Mouse (Mus musculus) liver, adult 2 months (tissue): ENCODE data around the gene Drp2. TPM values are rescaled to one million over a fixed set of nuclear protein-coding genes. Genes with fewer than 3 reads are reported as not detected.

ENCODE experiments used
- DNase-seq: peaks from one replicate; pipeline ENCODE4 v3.0.0-alpha.2; 2011; ENCODE audit warnings: low read depth, low spot score; ENCODE audit errors: extremely low read depth
- H3K27ac ChIP-seq: fragments of 200-500 bp; replicated peaks from 2 replicates; pipeline ENCODE4 v1.5.1; 2012; ENCODE audit warnings: low read depth, mild to moderate bottlenecking, control low read depth, inconsistent platforms, low read length; ENCODE audit not compliant: insufficient read depth
- H3K27me3 ChIP-seq: fragments of 200-500 bp; 2 replicates; pipeline ENCODE4 v1.6.1; 2012; ENCODE audit warnings: mild to moderate bottlenecking, moderate library complexity, low read length, inconsistent platforms; ENCODE audit not compliant: control insufficient read depth, insufficient read depth
- H3K36me3 ChIP-seq: fragments of 200-500 bp; 2 replicates; pipeline ENCODE4 v1.6.1; 2012; ENCODE audit warnings: low read length, inconsistent platforms; ENCODE audit not compliant: control insufficient read depth, insufficient read depth
- H3K4me1 ChIP-seq: fragments of 200-500 bp; 2 replicates; pipeline ENCODE4 v1.6.1; 2011; ENCODE audit warnings: low read length; ENCODE audit not compliant: control insufficient read depth, insufficient read depth
- H3K4me3 ChIP-seq: fragments of 200-500 bp; 2 replicates; pipeline ENCODE4 v1.5.1; 2011; ENCODE audit warnings: low read depth, mild to moderate bottlenecking, control low read depth, low read length, moderate library complexity; ENCODE audit not compliant: insufficient read depth
- H3K79me2 ChIP-seq: fragments of 200-500 bp; 2 replicates; pipeline ENCODE4 v1.6.1; 2012; ENCODE audit warnings: inconsistent platforms, mild to moderate bottlenecking, low read length, moderate library complexity; ENCODE audit not compliant: control insufficient read depth, insufficient read depth
- H3K9ac ChIP-seq: fragments of 200-500 bp; 2 replicates; pipeline ENCODE4 v1.6.1; 2012; ENCODE audit warnings: low read depth, mild to moderate bottlenecking, control low read depth, inconsistent platforms, low read length
- CTCF ChIP-seq: fragments of 200-500 bp; IDR thresholded peaks from 2 replicates; pipeline ENCODE4 v1.5.1; 2011; ENCODE audit warnings: low read depth, low read length, control low read depth
- POLR2A ChIP-seq: fragments of 200-500 bp; IDR thresholded peaks from 2 replicates; pipeline ENCODE4 v1.6.1; 2011; ENCODE audit warnings: low read length, control low read depth; ENCODE audit not compliant: insufficient read depth; ENCODE audit errors: extremely low read depth
- WGBS: fragments of 180-500 bp; shearing (Covaris S2); methylation state at CpG from one replicate; pipeline ENCODE4 v1.1.7; 2018; 5-methylcytosine and 5-hydroxymethylcytosine counted together
- polyA plus RNA-seq: library from polyadenylated mRNA; depleted of rRNA; stranded (reverse); fragments of >200 nt; gene quantifications from 2 replicates; pipeline ENCODE4 v1.2.3, GENCODE M21; 2012; rRNA removed
- total RNA-seq: library from RNA; depleted of rRNA; stranded (reverse); fragments of >200 nt; gene quantifications from 2 replicates; pipeline ENCODE4 v1.2.3, GENCODE M21; 2014; rRNA removed

Drp2 gene
- total and polyA plus RNA-seq, 2 experiments = under 0.01 TPM; not detected in 1

- DNase-seq = no peak
- Histone ChIP-seq H3K79me2 (no peaks in the 10 kb centered on the region), H3K4me3 (no peak within 1 kb of the TSS), H3K27me3 (no peaks in the 10 kb centered on the region), H3K27ac (no peak within 1 kb of the TSS), H3K36me3 (no peaks in the 10 kb centered on the region), H3K9ac (no peak within 1 kb of the TSS), H3K4me1 (no peaks in the 10 kb centered on the region)
- 89% methylated on average over 22 of the region's 25 CpGs for WGBS
- TF ChIP-seq CTCF (no peak), POLR2A (no peak)
Measured at GRCm38 (mm10) chrX:134476290-134476689, 71.9 kb downstream of the Drp2 start, which contains the start of gene Taf7l. TSS of gene Taf7l (minus strand) at chrX:134476490.

- H3K79me2 ChIP-seq = no peaks in the 10 kb centered on the region
- 10% methylated on average over 3 of the region's 3 CpGs for WGBS
- no peaks in the 10 kb centered on the region for H3K36me3 ChIP-seq
- no peaks in the 10 kb centered on the region for H3K4me1 ChIP-seq
- TF ChIP-seq POLR2A (no peak), CTCF (no peak)
- no peak overlapping the region for H3K4me3 ChIP-seq
- H3K9ac ChIP-seq = no peak overlapping the region
- H3K27me3 ChIP-seq = no peaks in the 10 kb centered on the region
- H3K27ac ChIP-seq = no peak overlapping the region
- peak; percentile 54 for DNase-seq
Measured at GRCm38 (mm10) chrX:134481720-134482119, 77.4 kb downstream of the Drp2 start.

GRCm38 (mm10) chrX:134500651-134501050, 96.3 kb downstream of the Drp2 start:
- no peak for TF ChIP-seq CTCF
- no peak for TF ChIP-seq POLR2A
- H3K4me3 ChIP-seq = no peak overlapping the region
- no peaks in the 10 kb centered on the region for H3K36me3 ChIP-seq
- H3K4me1 ChIP-seq = no peaks in the 10 kb centered on the region
- no peaks in the 10 kb centered on the region for H3K79me2 ChIP-seq
- H3K27me3 ChIP-seq = no peaks in the 10 kb centered on the region
- H3K9ac ChIP-seq = no peak overlapping the region
- DNase-seq = no peak
- WGBS = 82% methylated on average over 8 of the region's 8 CpGs
- no peak overlapping the region for H3K27ac ChIP-seq

Other genes starting within 250 kb of the Drp2 start
- gene Xkrx, start 242.5 kb upstream of the Drp2 start, total RNA-seq = 0.07 and 0.09 TPM in 2 replicates
- gene Xkrx, start 242.5 kb upstream of the Drp2 start, polyA plus RNA-seq = 0.09 and 0.10 TPM in 2 replicates
- not detected in 2 replicates for gene Arl13a, start 217.1 kb upstream of the Drp2 start, total RNA-seq
- gene Arl13a, start 217.1 kb upstream of the Drp2 start, polyA plus RNA-seq = not detected in 2 replicates
- gene Nox1, start 182.6 kb upstream of the Drp2 start, total RNA-seq = not detected in 2 replicates
- not detected in 2 replicates for gene Nox1, start 182.6 kb upstream of the Drp2 start, polyA plus RNA-seq
- gene Trmt2b, start 127.6 kb upstream of the Drp2 start, total RNA-seq = 25.2 and 27.3 TPM in 2 replicates
- 9.2 and 10.0 TPM in 2 replicates for gene Trmt2b, start 127.6 kb upstream of the Drp2 start, polyA plus RNA-seq
- 0.18 and 1.1 TPM in 2 replicates for gene Tmem35a, start 109.3 kb upstream of the Drp2 start, total RNA-seq
- gene Tmem35a, start 109.3 kb upstream of the Drp2 start, polyA plus RNA-seq = 0.04 TPM in 2 replicates
- gene Cenpi, start 96.5 kb upstream of the Drp2 start, total RNA-seq = 0.18 and 0.47 TPM in 2 replicates
- gene Cenpi, start 96.5 kb upstream of the Drp2 start, polyA plus RNA-seq = not detected in 2 replicates
- not detected in 2 replicates for gene Taf7l, start 71.9 kb downstream of the Drp2 start, total RNA-seq
- not detected in 2 replicates for gene Taf7l, start 71.9 kb downstream of the Drp2 start, polyA plus RNA-seq
- gene Timm8a1, start 137.3 kb downstream of the Drp2 start, total RNA-seq = 29.4 and 39.0 TPM in 2 replicates
- gene Timm8a1, start 137.3 kb downstream of the Drp2 start, polyA plus RNA-seq = 3.6 and 3.8 TPM in 2 replicates
- gene Btk, start 179.0 kb downstream of the Drp2 start, total RNA-seq = 0.83 and 0.87 TPM in 2 replicates
- 0.25 and 0.35 TPM in 2 replicates for gene Btk, start 179.0 kb downstream of the Drp2 start, polyA plus RNA-seq
- gene Rpl36a, start 181.1 kb downstream of the Drp2 start, total RNA-seq = 349 and 403 TPM in 2 replicates
- gene Rpl36a, start 181.1 kb downstream of the Drp2 start, polyA plus RNA-seq = 77.1 and 85.4 TPM in 2 replicates
- gene Gla, start 196.6 kb downstream of the Drp2 start, total RNA-seq = 5.2 and 5.7 TPM in 2 replicates
- 1.2 and 1.6 TPM in 2 replicates for gene Gla, start 196.6 kb downstream of the Drp2 start, polyA plus RNA-seq
- gene Hnrnph2, start 196.6 kb downstream of the Drp2 start, total RNA-seq = 33.6 and 42.8 TPM in 2 replicates
- 6.7 and 9.0 TPM in 2 replicates for gene Hnrnph2, start 196.6 kb downstream of the Drp2 start, polyA plus RNA-seq